Mouse (Mus musculus) midbrain, postnatal 0 days (tissue): ENCODE data around the gene Kap. TPM values are rescaled to one million over a fixed set of nuclear protein-coding genes. Genes with fewer than 3 reads are reported as not detected.
A peak's percentile ranks its signal among the peaks of the same experiment; 100 is the strongest.

Experiments
- ATAC-seq: fragments of 200-750 bp; cut with Nextera tagmentation; 2 replicates; pipeline ENCODE4 v1.8.0; 2017; ENCODE audit warnings: moderate number of reproducible peaks, mild to moderate bottlenecking, moderate TSS enrichment, moderate library complexity; ENCODE audit not compliant: low FRiP score
- DNase-seq: peaks from one replicate; pipeline ENCODE4 v3.0.0-alpha.2; 2015; ENCODE audit warnings: low spot score
- H3K27ac ChIP-seq: fragments of 300-500 bp; sonication (generic); 2 replicates; pipeline ENCODE4 v1.5.1; 2014; ENCODE audit warnings: low read depth, mild to moderate bottlenecking, low read length, mixed read lengths
- H3K27me3 ChIP-seq: fragments of 300-500 bp; sonication (generic); 2 replicates; pipeline ENCODE4 v1.6.1; 2014; ENCODE audit warnings: low read length, control low read depth, mixed read lengths; ENCODE audit not compliant: insufficient read depth
- H3K36me3 ChIP-seq: fragments of 300-500 bp; sonication (generic); 2 replicates; pipeline ENCODE4 v1.6.1; 2014; ENCODE audit warnings: low read length, control low read depth, mixed read lengths; ENCODE audit not compliant: insufficient read depth
- H3K4me1 ChIP-seq: fragments of 300-500 bp; sonication (generic); 2 replicates; pipeline ENCODE4 v1.6.1; 2014; ENCODE audit warnings: mild to moderate bottlenecking, control low read depth, antibody characterized with exemption, low read length, mixed read lengths; ENCODE audit not compliant: insufficient read depth
- H3K4me2 ChIP-seq: fragments of 300-500 bp; sonication (generic); 2 replicates; pipeline ENCODE4 v1.6.1; 2014; ENCODE audit warnings: low read depth, mild to moderate bottlenecking, low read length, mixed read lengths; ENCODE audit not compliant: poor library complexity, severe bottlenecking
- H3K4me3 ChIP-seq: fragments of 300-500 bp; sonication (generic); 2 replicates; pipeline ENCODE4 v1.5.1; 2014; ENCODE audit warnings: low read depth, mild to moderate bottlenecking, low read length, moderate library complexity
- H3K9ac ChIP-seq: fragments of 300-500 bp; sonication (generic); replicated peaks from 2 replicates; pipeline ENCODE4 v1.6.1; 2014; ENCODE audit warnings: mild to moderate bottlenecking, low read length, moderate library complexity, mixed read lengths; ENCODE audit not compliant: poor library complexity, severe bottlenecking
- H3K9me3 ChIP-seq: fragments of 300-500 bp; sonication (generic); 2 replicates; pipeline ENCODE4 v1.6.1; 2016; ENCODE audit warnings: low read length, control low read depth
- CTCF ChIP-seq: IDR thresholded peaks from 2 replicates; pipeline ENCODE4 v1.5.1; 2016; ENCODE audit warnings: antibody characterized with exemption, mild to moderate bottlenecking
- WGBS: fragments of 180-500 bp; shearing (Covaris S2); extraction: QIAGEN DNeasy Blood & Tissue Kit; methylation state at CpG from one replicate; pipeline ENCODE4 v1.1.7; 2014; 5-methylcytosine and 5-hydroxymethylcytosine counted together
- polyA plus RNA-seq: library from polyadenylated mRNA; unstranded; fragments of >200 nt; fragmentation: Nextera tagmentation; extraction: Ambion mirVana; gene quantifications from 2 replicates; pipeline ENCODE4 v1.2.1, GENCODE M21; 2015
- total RNA-seq: library from RNA; depleted of rRNA; stranded (reverse); fragments of >200 nt; gene quantifications from 2 replicates; pipeline ENCODE4 v1.2.3, GENCODE M21; 2014; rRNA removed

Kap gene
- not detected in 2 replicates for total RNA-seq
- polyA plus RNA-seq = not detected in 2 replicates

- H3K27ac ChIP-seq = no peak within 1 kb of the TSS
- ATAC-seq (no peak), DNase-seq (no peak)
- H3K9me3 ChIP-seq = no peaks in the 10 kb centered on the region
- TF ChIP-seq CTCF = no peak
- H3K27me3 ChIP-seq = no peaks in the 10 kb centered on the region
- H3K4me3 ChIP-seq = no peak within 1 kb of the TSS
- WGBS = 90% methylated on average over 1 of the region's 1 CpGs
- H3K9ac ChIP-seq = no peak within 1 kb of the TSS
- no peak within 1 kb of the TSS for H3K4me2 ChIP-seq
- H3K36me3 ChIP-seq = no peaks in the 10 kb centered on the region
- no peaks in the 10 kb centered on the region for H3K4me1 ChIP-seq
Observed at GRCm38 (mm10) chr6:133853526-133853925, at the start of gene Kap. TSS of gene Kap (minus strand) at chr6:133853762.

GRCm38 (mm10) chr6:133885871-133886415 lies 32.4 kb upstream of the Kap start:
- Histone ChIP-seq H3K4me3 (no peak overlapping the region), H3K4me2 (no peak overlapping the region), H3K9ac (no peak overlapping the region), H3K27me3 (no peaks in the 10 kb centered on the region), H3K4me1 (no peaks in the 10 kb centered on the region), H3K9me3 (no peaks in the 10 kb centered on the region), H3K36me3 (no peaks in the 10 kb centered on the region), H3K27ac (no peak overlapping the region)
- no peak for TF ChIP-seq CTCF
- ATAC-seq (no peak), DNase-seq (no peak)
- 87% methylated on average over 5 of the region's 5 CpGs for WGBS

- WGBS = 84% methylated on average over 5 of the region's 5 CpGs
- Histone ChIP-seq H3K36me3 (no peaks in the 10 kb centered on the region), H3K9ac (no peak overlapping the region), H3K27me3 (no peaks in the 10 kb centered on the region), H3K4me2 (no peak overlapping the region), H3K4me3 (no peak overlapping the region), H3K9me3 (no peaks in the 10 kb centered on the region), H3K27ac (no peak overlapping the region), H3K4me1 (no peaks in the 10 kb centered on the region)
- no peak for ATAC-seq
- no peak for DNase-seq
- TF ChIP-seq CTCF = no peak
Observed at GRCm38 (mm10) chr6:133883446-133883985, 30.0 kb upstream of the Kap start.

GRCm38 (mm10) chr6:133875906-133876462 lies 22.4 kb upstream of the Kap start:
- peak; percentile 76 for DNase-seq
- WGBS = 24% methylated on average over 12 of the region's 12 CpGs
- no peaks in the 10 kb centered on the region for H3K27me3 ChIP-seq
- H3K4me2 ChIP-seq = no peak overlapping the region; the same call in 1 of the 2 replicates
- peak; percentile 81 for TF ChIP-seq CTCF
- H3K36me3 ChIP-seq = no peaks in the 10 kb centered on the region
- H3K4me3 ChIP-seq = no peak overlapping the region
- no peak overlapping the region for H3K27ac ChIP-seq
- ATAC-seq = peak; percentile 59
- H3K9ac ChIP-seq = no peak overlapping the region
- no peaks in the 10 kb centered on the region for H3K4me1 ChIP-seq
- no peaks in the 10 kb centered on the region for H3K9me3 ChIP-seq

GRCm38 (mm10) chr6:133872667-133873066 lies 19.1 kb upstream of the Kap start:
- Histone ChIP-seq H3K27ac (no peak overlapping the region), H3K4me3 (no peak overlapping the region), H3K4me1 (no peaks in the 10 kb centered on the region), H3K36me3 (no peaks in the 10 kb centered on the region), H3K9me3 (no peaks in the 10 kb centered on the region), H3K27me3 (no peaks in the 10 kb centered on the region), H3K9ac (no peak overlapping the region), H3K4me2 (no peak overlapping the region)
- no peak for DNase-seq
- no peak for ATAC-seq
- no peak for TF ChIP-seq CTCF
- 84% methylated on average over 2 of the region's 2 CpGs for WGBS

- ATAC-seq (no peak), DNase-seq (no peak)
- H3K9ac ChIP-seq = no peak overlapping the region
- H3K27me3 ChIP-seq = no peaks in the 10 kb centered on the region
- no peaks in the 10 kb centered on the region for H3K4me1 ChIP-seq
- H3K4me3 ChIP-seq = no peak overlapping the region
- no peaks in the 10 kb centered on the region for H3K9me3 ChIP-seq
- H3K4me2 ChIP-seq = no peak overlapping the region
- 75% methylated on average over 1 of the region's 1 CpGs for WGBS
- no peaks in the 10 kb centered on the region for H3K36me3 ChIP-seq
- no peak for TF ChIP-seq CTCF
- no peak overlapping the region for H3K27ac ChIP-seq
Observed at GRCm38 (mm10) chr6:133871131-133871530, 17.6 kb upstream of the Kap start.
